23 mouse cellular contexts compared by ENCODE assay signal in genomic region chr2:71140622-71141021, GRCm38 (mm10).
"Had no signal": no experiment of that assay in that cellular context is flagged by ENCODE, and none has a peak within 500 bp of the region (broad histone marks: within the 10 kb centered on the region; RNA-seq: fewer than 3 reads in every experiment).

No protein-coding gene starts in this region.

- H3K27ac ChIP-seq: kidney, postnatal 0 days; layer of hippocampus, adult 2 months; limb, embryonic 10.5 days; limb, embryonic 13.5 days; liver, embryonic 12.5 days; liver, embryonic 15.5 days; lung, embryonic 15.5 days; midbrain, embryonic 10.5 days; neural tube, embryonic 12.5 days; neural tube, embryonic 15.5 days; stomach, embryonic 15.5 days had no signal

- DNase-seq: layer of hippocampus, adult 9-11 months; liver; lung, adult 18-20 months; lung, postnatal 10 days; lung, postnatal 36 days; retina, postnatal 1 day; right cerebral cortex, postnatal 25 days; spleen, adult 18-20 months; thymus, adult 18-20 months; thymus, postnatal 36 days had no signal

- H3K9me3 ChIP-seq: limb, embryonic 10.5 days; limb, embryonic 13.5 days; liver, embryonic 12.5 days; liver, embryonic 15.5 days; lung, embryonic 15.5 days; neural tube, embryonic 12.5 days; neural tube, embryonic 15.5 days; stomach, embryonic 15.5 days had no signal

- ATAC-seq: liver, embryonic 12.5 days; midbrain, embryonic 16.5 days had no signal

- H3K4me3 ChIP-seq: layer of hippocampus, adult 2 months; limb, embryonic 10.5 days; limb, embryonic 13.5 days; liver, embryonic 12.5 days; liver, embryonic 15.5 days; lung, embryonic 15.5 days; megakaryocyte, embryonic 14.5 days; midbrain, embryonic 10.5 days; neural tube, embryonic 12.5 days; neural tube, embryonic 15.5 days; stomach, embryonic 15.5 days had no signal

- H3K4me1 ChIP-seq: limb, embryonic 10.5 days; limb, embryonic 13.5 days; liver, embryonic 15.5 days; midbrain, embryonic 10.5 days; neural tube, embryonic 12.5 days; neural tube, embryonic 15.5 days; stomach, embryonic 15.5 days had no signal

- H3K36me3 ChIP-seq: limb, embryonic 10.5 days; liver, embryonic 15.5 days; lung, embryonic 15.5 days; midbrain, embryonic 10.5 days; neural tube, embryonic 12.5 days; neural tube, embryonic 15.5 days had no signal

- H3K9ac ChIP-seq: limb, embryonic 13.5 days; liver, embryonic 12.5 days; liver, embryonic 15.5 days; lung, embryonic 15.5 days; neural tube, embryonic 12.5 days; neural tube, embryonic 15.5 days; stomach, embryonic 15.5 days had no signal

- H3K4me2 ChIP-seq: limb, embryonic 13.5 days; liver, embryonic 12.5 days; liver, embryonic 15.5 days; lung, embryonic 15.5 days; neural tube, embryonic 12.5 days; neural tube, embryonic 15.5 days; stomach, embryonic 15.5 days had no signal

- H3K27me3 ChIP-seq: limb, embryonic 13.5 days; liver, embryonic 12.5 days; liver, embryonic 15.5 days; lung, embryonic 15.5 days; neural tube, embryonic 12.5 days; neural tube, embryonic 15.5 days; stomach, embryonic 15.5 days had no signal
